ENCODE assay signal across 8 mouse cellular contexts in genomic region chr5:122644111-122644607, GRCm38 (mm10). TPM values are rescaled to one million over a fixed set of nuclear protein-coding genes. Genes with fewer than 3 reads are reported as not detected.
DNase-seq lines count a peak whose midpoint lies in the region; ATAC-seq lines count a peak whose summit lies in the region.

No protein-coding gene starts in this region.

- H3K4me2 ChIP-seq in heart, embryonic 16.5 days (ENCODE audit: low read depth, low read length) = peak overlapping the region; percentile 27; the same call in 1 of the 2 replicates
- no peak overlapping the region; the same call in 1 of the 2 replicates for H3K4me2 ChIP-seq in liver, embryonic 11.5 days

- H3K36me3 ChIP-seq in heart, embryonic 16.5 days (ENCODE audit: control insufficient read depth, insufficient read depth) = no peaks in the 10 kb centered on the region
- no peaks in the 10 kb centered on the region for H3K36me3 ChIP-seq in liver, embryonic 11.5 days (ENCODE audit: control insufficient read depth, insufficient read depth, low read length)

- H3K9me3 ChIP-seq in heart, embryonic 16.5 days (replicated peaks; ENCODE audit: control insufficient read depth, low read length) = no peaks in the 10 kb centered on the region
- H3K9me3 ChIP-seq in liver, embryonic 11.5 days (ENCODE audit: control insufficient read depth, low read length) = no peaks in the 10 kb centered on the region

- peak overlapping the region; percentile 8; the same call in 1 of the 2 replicates for H3K27ac ChIP-seq in heart, embryonic 16.5 days (ENCODE audit: low read length)
- no peak overlapping the region for H3K27ac ChIP-seq in liver, embryonic 11.5 days (ENCODE audit: low read depth, low read length)

- DNase-seq in cerebellum, adult 9-10 months = no peak
- peak; percentile 27 for DNase-seq in right cerebral cortex, adult 18-20 months
- no peak for DNase-seq in right cerebral cortex, postnatal 14 days
- DNase-seq in liver, embryonic 11.5 days (ENCODE audit: low spot score) = no peak
- DNase-seq in naive thymus-derived CD4-positive, alpha-beta T cell, adult 2 months (ENCODE audit: low read depth) = peak; percentile 70
- DNase-seq in adipocyte (ENCODE audit: low spot score) = no peak

- H3K4me1 ChIP-seq in heart, embryonic 16.5 days (ENCODE audit: control insufficient read depth, insufficient read depth, low read length) = no peaks in the 10 kb centered on the region; the same call in 1 of the 2 replicates
- peaks cover 6% of the 10 kb centered on the region for H3K4me1 ChIP-seq in liver, embryonic 11.5 days (replicated peaks; ENCODE audit: control insufficient read depth, insufficient read depth, low read length)

- H3K4me3 ChIP-seq in heart, embryonic 16.5 days (ENCODE audit: low read length) = peak overlapping the region; percentile 1; the same call in 1 of the 2 replicates
- no peak overlapping the region for H3K4me3 ChIP-seq in liver, embryonic 11.5 days (ENCODE audit: low read depth, low read length)

- ATAC-seq in cerebellum, adult (ENCODE audit: insufficient number of reproducible peaks, low FRiP score, low TSS enrichment) = peak; percentile 36; the same call in 1 of the 2 replicates
- no peak for ATAC-seq in heart, embryonic 16.5 days (replicated peaks; ENCODE audit: extremely low read depth, insufficient read depth, low FRiP score)
- ATAC-seq in liver, embryonic 11.5 days (replicated peaks; ENCODE audit: low FRiP score) = no peak; the same call in 1 of the 2 replicates

- peak overlapping the region; percentile 39; the same call in 1 of the 2 replicates for H3K9ac ChIP-seq in heart, embryonic 16.5 days (ENCODE audit: low read length)
- peak overlapping the region; percentile 2; the same call in 1 of the 2 replicates for H3K9ac ChIP-seq in liver, embryonic 11.5 days (ENCODE audit: low read depth, low read length)

- 55% methylated on average over 15 of the region's 15 CpGs for WGBS in heart, embryonic 16.5 days
- 53% methylated on average over 15 of the region's 15 CpGs for WGBS in liver, embryonic 11.5 days

- H3K27me3 ChIP-seq in heart, embryonic 16.5 days (ENCODE audit: control insufficient read depth, insufficient read depth, low read length) = no peaks in the 10 kb centered on the region
- no peaks in the 10 kb centered on the region for H3K27me3 ChIP-seq in liver, embryonic 11.5 days (replicated peaks; ENCODE audit: control insufficient read depth, insufficient read depth, low read length)

RNA-seq across cellular contexts. Expression of gene P2rx7, which starts 0.4 kb away (rescaled TPM):
- 2.0 and 2.7 TPM in 2 replicates for polyA plus RNA-seq in heart, embryonic 16.5 days (2015; fragmentation: Nextera tagmentation; extraction: Ambion mirVana)
- 0.47 and 1.3 TPM in 2 replicates for polyA plus RNA-seq in liver, embryonic 11.5 days (2014; fragmentation: Nextera tagmentation; extraction: Ambion mirVana)

RNA-seq across cellular contexts. Expression of gene Ift81, which starts 29.8 kb away (rescaled TPM):
- 30.6 and 33.1 TPM in 2 replicates for polyA plus RNA-seq in heart, embryonic 16.5 days (2015; fragmentation: Nextera tagmentation; extraction: Ambion mirVana)
- 8.9 and 10.9 TPM in 2 replicates for polyA plus RNA-seq in liver, embryonic 11.5 days (2014; fragmentation: Nextera tagmentation; extraction: Ambion mirVana)

Comparison
In these comparisons a context has a peak if more than half of its experiments do, and no peak if none do; other contexts are left out.
1. DNase-seq: peak in right cerebral cortex, adult 18-20 months (single experiment) and naive thymus-derived CD4-positive, alpha-beta T cell, adult 2 months (single experiment); none in cerebellum, adult 9-10 months (single experiment), right cerebral cortex, postnatal 14 days (single experiment), liver, embryonic 11.5 days (single experiment) and adipocyte (single experiment).